Mouse (Mus musculus) midbrain, postnatal 0 days (tissue): ENCODE data around the gene Stat1. TPM values are rescaled to one million over a fixed set of nuclear protein-coding genes. Genes with fewer than 3 reads are reported as not detected.
A peak's percentile ranks its signal among the peaks of the same experiment; 100 is the strongest.

Source experiments
- ATAC-seq: fragments of 200-750 bp; cut with Nextera tagmentation; 2 replicates; pipeline ENCODE4 v1.8.0; 2017; ENCODE audit warnings: moderate number of reproducible peaks, mild to moderate bottlenecking, moderate TSS enrichment, moderate library complexity; ENCODE audit not compliant: low FRiP score
- DNase-seq: peaks from one replicate; pipeline ENCODE4 v3.0.0-alpha.2; 2015; ENCODE audit warnings: low spot score
- H3K27ac ChIP-seq: fragments of 300-500 bp; sonication (generic); 2 replicates; pipeline ENCODE4 v1.5.1; 2014; ENCODE audit warnings: low read depth, mild to moderate bottlenecking, low read length, mixed read lengths
- H3K27me3 ChIP-seq: fragments of 300-500 bp; sonication (generic); 2 replicates; pipeline ENCODE4 v1.6.1; 2014; ENCODE audit warnings: low read length, control low read depth, mixed read lengths; ENCODE audit not compliant: insufficient read depth
- H3K36me3 ChIP-seq: fragments of 300-500 bp; sonication (generic); 2 replicates; pipeline ENCODE4 v1.6.1; 2014; ENCODE audit warnings: low read length, control low read depth, mixed read lengths; ENCODE audit not compliant: insufficient read depth
- H3K4me1 ChIP-seq: fragments of 300-500 bp; sonication (generic); 2 replicates; pipeline ENCODE4 v1.6.1; 2014; ENCODE audit warnings: mild to moderate bottlenecking, control low read depth, antibody characterized with exemption, low read length, mixed read lengths; ENCODE audit not compliant: insufficient read depth
- H3K4me2 ChIP-seq: fragments of 300-500 bp; sonication (generic); 2 replicates; pipeline ENCODE4 v1.6.1; 2014; ENCODE audit warnings: low read depth, mild to moderate bottlenecking, low read length, mixed read lengths; ENCODE audit not compliant: poor library complexity, severe bottlenecking
- H3K4me3 ChIP-seq: fragments of 300-500 bp; sonication (generic); 2 replicates; pipeline ENCODE4 v1.5.1; 2014; ENCODE audit warnings: low read depth, mild to moderate bottlenecking, low read length, moderate library complexity
- H3K9ac ChIP-seq: fragments of 300-500 bp; sonication (generic); replicated peaks from 2 replicates; pipeline ENCODE4 v1.6.1; 2014; ENCODE audit warnings: mild to moderate bottlenecking, low read length, moderate library complexity, mixed read lengths; ENCODE audit not compliant: poor library complexity, severe bottlenecking
- H3K9me3 ChIP-seq: fragments of 300-500 bp; sonication (generic); 2 replicates; pipeline ENCODE4 v1.6.1; 2016; ENCODE audit warnings: low read length, control low read depth
- CTCF ChIP-seq: IDR thresholded peaks from 2 replicates; pipeline ENCODE4 v1.5.1; 2016; ENCODE audit warnings: antibody characterized with exemption, mild to moderate bottlenecking
- WGBS: fragments of 180-500 bp; shearing (Covaris S2); extraction: QIAGEN DNeasy Blood & Tissue Kit; methylation state at CpG from one replicate; pipeline ENCODE4 v1.1.7; 2014; 5-methylcytosine and 5-hydroxymethylcytosine counted together
- polyA plus RNA-seq: library from polyadenylated mRNA; unstranded; fragments of >200 nt; fragmentation: Nextera tagmentation; extraction: Ambion mirVana; gene quantifications from 2 replicates; pipeline ENCODE4 v1.2.1, GENCODE M21; 2015
- total RNA-seq: library from RNA; depleted of rRNA; stranded (reverse); fragments of >200 nt; gene quantifications from 2 replicates; pipeline ENCODE4 v1.2.3, GENCODE M21; 2014; rRNA removed

The Stat1 gene
- total RNA-seq (27.5 and 28.9 TPM in 2 replicates), polyA plus RNA-seq (11.2 and 13.0 TPM in 2 replicates)

GRCm38 (mm10) chr1:52118860-52119591 is at the start of gene Stat1:
TSS of gene Stat1 (plus strand) at chr1:52119440.
- Histone ChIP-seq H3K4me3 (peak within 1 kb of the TSS; percentile 65), H3K27me3 (no peaks in the 10 kb centered on the region), H3K4me2 (peak within 1 kb of the TSS; percentile 84), H3K4me1 (no peaks in the 10 kb centered on the region), H3K36me3 (no peaks in the 10 kb centered on the region), H3K27ac (peak within 1 kb of the TSS; percentile 68; the same call in 1 of the 2 replicates), H3K9me3 (no peaks in the 10 kb centered on the region), H3K9ac (peak within 1 kb of the TSS; percentile 62)
- peak; percentile 52 for TF ChIP-seq CTCF
- WGBS: 3% methylated on average over 34 of the region's 37 CpGs
- peak; percentile 92 for ATAC-seq
- DNase-seq: peak; percentile 91

- Histone ChIP-seq H3K4me2 (no peak overlapping the region), H3K9me3 (no peaks in the 10 kb centered on the region), H3K27ac (no peak overlapping the region), H3K27me3 (no peaks in the 10 kb centered on the region), H3K4me1 (no peaks in the 10 kb centered on the region), H3K36me3 (no peaks in the 10 kb centered on the region), H3K4me3 (no peak overlapping the region), H3K9ac (no peak overlapping the region)
- 9% methylated on average over 10 of the region's 10 CpGs for WGBS
- DNase-seq: peak; percentile 67
- no peak for ATAC-seq
- TF ChIP-seq CTCF: no peak
Observed at GRCm38 (mm10) chr1:52079724-52080367, 39.4 kb upstream of the Stat1 start.

GRCm38 (mm10) chr1:52080375-52080774 is 38.9 kb upstream of the Stat1 start:
- DNase-seq (no peak), ATAC-seq (no peak)
- H3K4me1 ChIP-seq: no peaks in the 10 kb centered on the region
- no peaks in the 10 kb centered on the region for H3K9me3 ChIP-seq
- no peaks in the 10 kb centered on the region for H3K36me3 ChIP-seq
- no peak overlapping the region for H3K4me2 ChIP-seq
- no peak overlapping the region for H3K9ac ChIP-seq
- H3K27me3 ChIP-seq: no peaks in the 10 kb centered on the region
- no peak for TF ChIP-seq CTCF
- H3K4me3 ChIP-seq: no peak overlapping the region
- H3K27ac ChIP-seq: no peak overlapping the region
- WGBS: 6% methylated on average over 8 of the region's 8 CpGs

GRCm38 (mm10) chr1:52086236-52086635 is 33.0 kb upstream of the Stat1 start:
- Histone ChIP-seq H3K36me3 (no peaks in the 10 kb centered on the region), H3K27ac (no peak overlapping the region), H3K4me1 (no peaks in the 10 kb centered on the region), H3K9ac (no peak overlapping the region), H3K4me3 (no peak overlapping the region), H3K4me2 (no peak overlapping the region), H3K27me3 (no peaks in the 10 kb centered on the region), H3K9me3 (no peaks in the 10 kb centered on the region)
- WGBS: 33% methylated on average over 4 of the region's 4 CpGs
- no peak for ATAC-seq
- peak; percentile 73 for TF ChIP-seq CTCF
- peak; percentile 64 for DNase-seq

GRCm38 (mm10) chr1:52087128-52087527 is 32.1 kb upstream of the Stat1 start:
- no peak overlapping the region for H3K9ac ChIP-seq
- no peaks in the 10 kb centered on the region for H3K27me3 ChIP-seq
- no peak for TF ChIP-seq CTCF
- H3K9me3 ChIP-seq: no peaks in the 10 kb centered on the region
- DNase-seq (no peak), ATAC-seq (no peak)
- H3K4me1 ChIP-seq: no peaks in the 10 kb centered on the region
- no peak overlapping the region for H3K4me2 ChIP-seq
- WGBS: 93% methylated on average over 1 of the region's 1 CpGs
- no peaks in the 10 kb centered on the region for H3K36me3 ChIP-seq
- no peak overlapping the region for H3K27ac ChIP-seq
- no peak overlapping the region for H3K4me3 ChIP-seq

- WGBS: 70% methylated on average over 4 of the region's 4 CpGs
- Histone ChIP-seq H3K9me3 (no peaks in the 10 kb centered on the region), H3K36me3 (no peaks in the 10 kb centered on the region), H3K4me2 (no peak overlapping the region), H3K4me1 (no peaks in the 10 kb centered on the region), H3K27ac (no peak overlapping the region), H3K4me3 (no peak overlapping the region), H3K27me3 (no peaks in the 10 kb centered on the region), H3K9ac (no peak overlapping the region)
- ATAC-seq (no peak), DNase-seq (no peak)
- no peak for TF ChIP-seq CTCF
Observed at GRCm38 (mm10) chr1:52088634-52089033, 30.6 kb upstream of the Stat1 start.
